Mouse (Mus musculus): ENCODE data around the gene Tomm40l. TPM values are rescaled to one million over a fixed set of nuclear protein-coding genes. Genes with fewer than 3 reads are reported as not detected.

The Tomm40l gene
- total RNA-seq (2018; cell fraction: chromatin; rRNA removed) = 10 to 100 TPM; 10.1 to 72.2 (median 32.8) TPM
- total RNA-seq (2018; cell fraction: cytosol; rRNA removed) = 10 to 100 TPM; 14.6 to 28.8 (median 22.2) TPM
- total RNA-seq (2018; cell fraction: nucleus; rRNA removed) = 10 to 100 TPM; 13.0 to 48.9 (median 29.2) TPM
- 13.6 to 38.3 TPM (median 28.2 TPM) in 3 replicates for polyA plus RNA-seq (2018)

- peak within 1 kb of the TSS; percentile 88 for H3K4me3 ChIP-seq (ENCODE audit: inconsistent target)
- peak within 1 kb of the TSS; percentile 73 for H3K27ac ChIP-seq
- 4% methylated on average over 26 of the region's 28 CpGs for WGBS (ENCODE audit: missing documents)
- H3K79me2 ChIP-seq (ENCODE audit: inconsistent target) = peaks cover 11% of the 10 kb centered on the region; the same call in 1 of the 2 replicates
- H3K36me3 ChIP-seq (ENCODE audit: inconsistent target) = peaks cover 23% of the 10 kb centered on the region
These were observed at the start of gene Tomm40l for GRCm38 (mm10) chr1:171222238-171223155. Tomm40l (minus strand) TSS chr1:171222514.

- WGBS (ENCODE audit: missing documents) = 25% methylated on average over 3 of the region's 3 CpGs
- Histone ChIP-seq H3K36me3 (ENCODE audit: inconsistent target) (peaks cover 35% of the 10 kb centered on the region), H3K27ac (peak overlapping the region; percentile 53), H3K4me3 (ENCODE audit: inconsistent target) (no peak overlapping the region), H3K79me2 (ENCODE audit: inconsistent target) (peaks cover 20% of the 10 kb centered on the region)
These were observed 49.8 kb upstream of the Tomm40l start for GRCm38 (mm10) chr1:171272086-171272485.

DNA sequence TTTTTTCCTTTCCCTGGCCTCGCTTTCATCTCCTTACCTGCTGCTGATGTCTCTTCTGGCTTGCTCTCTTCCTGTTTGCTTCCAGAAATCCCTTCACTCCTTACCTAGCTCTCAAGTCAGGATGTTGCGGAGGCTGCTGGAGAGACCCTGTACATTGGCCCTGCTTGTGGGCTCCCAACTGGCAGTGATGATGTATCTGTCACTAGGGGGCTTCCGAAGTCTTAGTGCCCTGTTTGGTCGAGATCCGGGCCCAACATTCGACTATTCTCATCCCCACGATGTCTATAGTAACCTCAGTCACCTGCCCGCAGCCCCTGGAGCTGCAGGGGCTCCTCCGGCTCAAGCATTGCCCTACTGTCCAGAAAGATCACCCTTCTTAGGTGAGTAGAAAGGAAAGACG, 49.3 kb upstream of the Tomm40l start:
- no peak overlapping the region for H3K4me3 ChIP-seq (ENCODE audit: inconsistent target)
- peak overlapping the region; percentile 53 for H3K27ac ChIP-seq
- peaks cover 20% of the 10 kb centered on the region for H3K79me2 ChIP-seq (ENCODE audit: inconsistent target)
- H3K36me3 ChIP-seq (ENCODE audit: inconsistent target) = peaks cover 30% of the 10 kb centered on the region
- WGBS (ENCODE audit: missing documents) = 70% methylated on average over 9 of the region's 10 CpGs

DNA sequence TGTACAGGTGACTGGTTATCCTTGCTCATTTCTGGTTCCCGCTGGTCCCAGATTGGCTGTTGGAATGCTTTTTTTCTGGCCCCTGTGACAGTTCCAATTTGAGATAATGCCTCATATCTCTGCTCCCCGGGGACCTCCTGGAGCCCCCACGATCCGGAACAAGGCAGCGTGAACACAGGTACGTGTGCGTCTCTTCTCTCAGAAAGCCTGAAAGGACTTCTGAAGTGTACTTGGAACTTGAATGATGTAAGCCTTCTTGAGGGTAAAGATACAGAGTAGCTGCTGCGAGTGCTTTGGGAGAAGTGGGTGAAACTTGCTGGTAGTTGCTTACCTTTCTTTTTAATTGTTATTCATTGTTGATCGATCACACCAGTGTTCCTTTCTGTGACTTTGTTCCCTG, 48.9 kb upstream of the Tomm40l start:
- 0 out of 2 replicates have a peak overlapping the region, but pooled peaks have one; percentile 53 for H3K27ac ChIP-seq
- peaks cover 20% of the 10 kb centered on the region for H3K79me2 ChIP-seq (ENCODE audit: inconsistent target)
- peaks cover 26% of the 10 kb centered on the region for H3K36me3 ChIP-seq (ENCODE audit: inconsistent target)
- WGBS (ENCODE audit: missing documents) = 72% methylated on average over 8 of the region's 9 CpGs
- H3K4me3 ChIP-seq (ENCODE audit: inconsistent target) = peak overlapping the region; percentile 99

- peaks cover 21% of the 10 kb centered on the region for H3K36me3 ChIP-seq (ENCODE audit: inconsistent target)
- WGBS (ENCODE audit: missing documents) = 1% methylated on average over 19 of the region's 19 CpGs
- H3K27ac ChIP-seq = peak overlapping the region; percentile 48
- peaks cover 20% of the 10 kb centered on the region for H3K79me2 ChIP-seq (ENCODE audit: inconsistent target)
- peak overlapping the region; percentile 99 for H3K4me3 ChIP-seq (ENCODE audit: inconsistent target)
These were observed 48.2 kb upstream of the Tomm40l start for GRCm38 (mm10) chr1:171270573-171270900.

DNA sequence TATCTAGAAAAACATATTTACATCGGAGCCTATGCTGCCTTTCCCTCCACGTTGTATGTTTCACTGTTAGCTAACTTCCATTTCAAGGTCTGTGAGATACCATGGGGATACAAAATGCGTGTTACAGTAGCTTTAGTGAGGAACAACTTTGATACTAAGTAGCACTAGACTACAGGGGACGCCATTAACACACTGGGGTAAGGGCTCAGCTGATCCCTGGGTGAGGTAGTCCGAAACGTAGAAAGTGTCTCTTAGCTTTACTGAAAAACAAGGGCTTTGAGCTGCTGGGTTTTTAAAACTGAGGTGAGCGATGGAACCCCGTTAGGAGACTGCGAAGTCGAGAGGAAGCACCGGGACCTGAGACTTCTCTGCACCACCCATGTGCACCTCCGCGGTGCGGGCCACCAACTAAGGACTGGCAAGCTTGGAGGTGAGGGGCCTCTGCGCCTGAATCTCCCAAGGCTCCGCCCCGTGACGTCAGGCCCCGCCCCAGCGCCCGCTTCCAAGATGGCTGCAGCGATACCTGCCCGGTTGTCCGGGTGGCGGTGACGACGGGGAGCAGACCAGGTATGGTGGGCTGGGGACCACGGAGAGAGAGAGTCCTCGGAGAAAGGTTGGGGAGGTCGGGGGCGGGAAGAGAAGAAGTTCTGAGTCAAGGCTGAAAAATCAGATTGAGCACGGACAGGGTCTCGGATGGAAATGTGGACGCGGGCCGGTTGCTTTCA, 47.7 kb upstream of the Tomm40l start, which contains the start of gene B4galt3:
Gene B4galt3 (plus strand): TSS at position 481 of the 725 bp plus-strand sequence.
- peaks cover 20% of the 10 kb centered on the region for H3K79me2 ChIP-seq (ENCODE audit: inconsistent target)
- H3K36me3 ChIP-seq (ENCODE audit: inconsistent target) = peaks cover 16% of the 10 kb centered on the region; the same call in 1 of the 2 replicates
- H3K4me3 ChIP-seq (ENCODE audit: inconsistent target) = peak within 1 kb of the TSS; percentile 99
- H3K27ac ChIP-seq = peak within 1 kb of the TSS; percentile 48
- 6% methylated on average over 36 of the region's 36 CpGs for WGBS (ENCODE audit: missing documents)

GRCm38 (mm10) chr1:171268341-171268740, 46.0 kb upstream of the Tomm40l start:
- H3K27ac ChIP-seq = 0 out of 2 replicates have a peak overlapping the region, but pooled peaks have one; percentile 3
- no peak overlapping the region for H3K4me3 ChIP-seq (ENCODE audit: inconsistent target)
- WGBS (ENCODE audit: missing documents) = 40% methylated on average over 1 of the region's 1 CpGs
- H3K79me2 ChIP-seq (ENCODE audit: inconsistent target) = peaks cover 20% of the 10 kb centered on the region
- no peaks in the 10 kb centered on the region; the same call in 1 of the 2 replicates for H3K36me3 ChIP-seq (ENCODE audit: inconsistent target)

- 42% methylated on average over 4 of the region's 4 CpGs for WGBS (ENCODE audit: missing documents)
- no peaks in the 10 kb centered on the region for H3K36me3 ChIP-seq (ENCODE audit: inconsistent target)
- H3K4me3 ChIP-seq (ENCODE audit: inconsistent target) = no peak overlapping the region
- peaks cover 10% of the 10 kb centered on the region for H3K79me2 ChIP-seq (ENCODE audit: inconsistent target)
- H3K27ac ChIP-seq = no peak overlapping the region
These were observed 43.8 kb upstream of the Tomm40l start for GRCm38 (mm10) chr1:171265971-171266744.

DNA sequence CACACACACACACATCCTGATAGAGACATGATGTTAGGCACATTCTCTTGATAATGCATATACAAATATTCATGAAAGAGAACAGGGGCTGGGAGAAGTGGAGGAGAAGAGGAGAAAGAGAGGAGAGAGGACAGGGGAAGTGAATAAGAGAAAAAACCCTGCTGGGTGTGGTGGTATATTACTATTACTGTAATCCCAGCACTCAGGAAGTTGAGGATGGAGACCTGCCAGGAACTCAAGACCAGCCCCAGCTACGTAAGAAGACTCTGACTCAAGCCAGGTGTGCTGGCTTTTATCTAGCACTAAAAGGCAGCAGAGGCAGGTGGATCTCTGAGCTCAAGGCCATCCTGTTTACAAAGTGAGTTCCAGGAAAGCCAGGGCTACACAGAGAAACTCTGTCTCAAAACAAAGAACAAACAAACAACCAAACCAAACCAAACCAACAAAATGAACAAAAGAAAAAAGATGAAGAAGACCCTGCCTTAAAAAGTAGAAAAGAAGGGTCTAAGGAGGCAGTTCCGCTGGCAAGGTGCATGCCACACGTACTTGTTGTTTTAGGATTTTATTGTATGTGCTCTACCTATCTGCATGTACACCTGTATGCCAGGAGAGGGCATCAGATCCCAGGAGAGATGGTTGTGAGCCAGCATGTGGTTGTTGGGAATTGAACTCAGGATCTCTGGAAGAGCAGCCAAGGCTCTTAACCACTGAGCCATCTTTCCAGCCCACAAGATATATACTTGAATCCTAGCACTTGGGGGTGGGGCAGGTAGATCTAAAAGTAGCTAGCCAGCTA, 41.5 kb upstream of the Tomm40l start:
- no peak overlapping the region for H3K4me3 ChIP-seq (ENCODE audit: inconsistent target)
- WGBS (ENCODE audit: missing documents) = 68% methylated on average over 3 of the region's 3 CpGs
- H3K79me2 ChIP-seq (ENCODE audit: inconsistent target) = no peaks in the 10 kb centered on the region
- H3K27ac ChIP-seq = no peak overlapping the region
- no peaks in the 10 kb centered on the region for H3K36me3 ChIP-seq (ENCODE audit: inconsistent target)

DNA sequence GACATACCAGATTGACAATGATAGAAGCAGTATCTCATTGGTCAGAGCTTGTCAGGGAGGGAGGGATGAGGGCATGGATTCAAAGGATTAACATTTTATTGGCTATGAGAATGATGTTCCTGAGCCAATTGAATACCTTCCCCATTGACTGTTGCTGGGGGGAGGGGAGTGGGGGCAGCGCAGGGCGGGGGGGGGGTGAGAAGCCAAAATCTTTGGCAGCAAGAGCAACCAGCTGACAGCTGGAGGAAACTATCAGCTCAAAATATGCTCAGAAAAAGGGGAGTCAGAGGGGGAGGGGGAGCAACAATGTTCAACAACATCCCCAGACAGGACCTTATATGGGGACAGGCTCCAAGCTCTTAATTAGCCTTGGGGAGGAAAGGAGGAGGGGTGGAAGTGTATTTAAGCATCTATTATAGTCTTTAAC, 40.9 kb upstream of the Tomm40l start:
- H3K79me2 ChIP-seq (ENCODE audit: inconsistent target) = no peaks in the 10 kb centered on the region
- no peaks in the 10 kb centered on the region for H3K36me3 ChIP-seq (ENCODE audit: inconsistent target)
- H3K27ac ChIP-seq = no peak overlapping the region
- no peak overlapping the region for H3K4me3 ChIP-seq (ENCODE audit: inconsistent target)
- WGBS (ENCODE audit: missing documents) = no CpG with 5 or more reads among the region's 2 CpGs

GRCm38 (mm10) chr1:171262594-171263130, 40.3 kb upstream of the Tomm40l start:
- under 1% methylated on average over 8 of the region's 8 CpGs for WGBS (ENCODE audit: missing documents)
- Histone ChIP-seq H3K27ac (no peak overlapping the region), H3K36me3 (ENCODE audit: inconsistent target) (no peaks in the 10 kb centered on the region), H3K79me2 (ENCODE audit: inconsistent target) (no peaks in the 10 kb centered on the region), H3K4me3 (ENCODE audit: inconsistent target) (no peak overlapping the region)

GRCm38 (mm10) chr1:171260316-171260715, 38.0 kb upstream of the Tomm40l start:
- 39% methylated on average over 3 of the region's 3 CpGs for WGBS (ENCODE audit: missing documents)
- H3K36me3 ChIP-seq (ENCODE audit: inconsistent target) = no peaks in the 10 kb centered on the region
- H3K79me2 ChIP-seq (ENCODE audit: inconsistent target) = no peaks in the 10 kb centered on the region
- H3K4me3 ChIP-seq (ENCODE audit: inconsistent target) = no peak overlapping the region
- H3K27ac ChIP-seq = no peak overlapping the region

DNA sequence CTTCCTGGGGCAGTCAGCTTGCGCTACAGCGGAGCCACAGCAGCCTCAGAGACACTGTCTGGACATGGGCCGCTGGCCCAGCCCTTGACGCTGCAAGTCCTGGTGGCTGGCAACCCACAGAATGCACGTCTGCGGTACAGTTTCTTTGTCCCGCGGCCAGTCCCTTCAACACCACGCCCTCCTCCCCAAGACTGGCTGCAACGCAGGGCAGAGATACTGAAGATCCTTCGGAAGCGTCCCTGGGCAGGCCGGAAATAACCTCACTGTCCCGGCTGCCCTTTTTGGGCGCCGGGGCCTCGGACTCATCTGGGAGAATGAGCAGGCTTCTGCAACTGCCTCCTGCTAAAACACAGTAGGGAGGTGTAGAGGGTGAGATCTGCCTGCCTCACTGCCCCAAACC, 36.6 kb upstream of the Tomm40l start:
- no peak overlapping the region for H3K27ac ChIP-seq
- 73% methylated on average over 15 of the region's 17 CpGs for WGBS (ENCODE audit: missing documents)
- H3K36me3 ChIP-seq (ENCODE audit: inconsistent target) = no peaks in the 10 kb centered on the region
- no peaks in the 10 kb centered on the region for H3K79me2 ChIP-seq (ENCODE audit: inconsistent target)
- H3K4me3 ChIP-seq (ENCODE audit: inconsistent target) = no peak overlapping the region

All from macrophage (primary cell).